Comparison of ENCODE assay signal across 8 mouse cellular contexts in genomic region chr17:56040030-56040856, GRCm38 (mm10). TPM values are rescaled to one million over a fixed set of nuclear protein-coding genes. Genes with fewer than 3 reads are reported as not detected.
DNase-seq lines count a peak whose midpoint lies in the region; ATAC-seq and TF ChIP-seq lines count a peak whose summit lies in the region.

TSS of gene Chaf1a (plus strand) at chr17:56040439.

- TF ChIP-seq POLR2A in brain, embryonic 14.5 days (IDR thresholded peaks at IDR 0.05; ENCODE audit: borderline replicate concordance, extremely low read depth, insufficient read depth, insufficient read length, poor library complexity, severe bottlenecking), result peak; percentile 41; the same call in 1 of the 2 replicates
- no peak for TF ChIP-seq POLR2A in liver, adult 2 months (IDR thresholded peaks at IDR 0.05; ENCODE audit: extremely low read depth, insufficient read depth, low read length)
- TF ChIP-seq POLR2A in myocyte (IDR thresholded peaks at IDR 0.05; ENCODE audit: insufficient read length, low read depth), result peak; percentile 55

- H3K4me2 ChIP-seq in heart, embryonic 11.5 days, result peak within 1 kb of the TSS; percentile 80
- peak within 1 kb of the TSS; percentile 87 for H3K4me2 ChIP-seq in kidney, embryonic 16.5 days (replicated peaks; ENCODE audit: low read depth, low read length)
- peak within 1 kb of the TSS; percentile 88 for H3K4me2 ChIP-seq in myocyte (ENCODE audit: low read depth)

- peak; percentile 99 for DNase-seq in brain, embryonic 14.5 days (ENCODE audit: low read depth)
- DNase-seq in liver, adult 2 months (ENCODE audit: extremely low read depth, low read depth, low spot score), result peak; percentile 90
- DNase-seq in splenic B cell, adult 2 months (ENCODE audit: low read depth, low spot score), result peak; percentile 97

- H3K79me2 ChIP-seq in C2C12 (ENCODE audit: control insufficient read depth, insufficient read depth) (peaks cover 62% of the 10 kb centered on the region), myocyte (ENCODE audit: control insufficient read depth, insufficient read depth) (peaks cover 54% of the 10 kb centered on the region)
- H3K79me2 ChIP-seq in liver, adult 2 months (ENCODE audit: control insufficient read depth, insufficient read depth, low read length), result peaks cover 9% of the 10 kb centered on the region; the same call in 1 of the 2 replicates

- ATAC-seq in heart, embryonic 11.5 days (replicated peaks; ENCODE audit: insufficient number of reproducible peaks, low FRiP score, low TSS enrichment), result peak; percentile 79
- ATAC-seq in kidney, embryonic 16.5 days (ENCODE audit: low FRiP score, low TSS enrichment), result peak; percentile 86

- H3ac ChIP-seq in C2C12 (ENCODE audit: control insufficient read depth, insufficient read length, low read depth) (peak within 1 kb of the TSS; percentile 66), myocyte (ENCODE audit: control insufficient read depth, insufficient read length) (peak within 1 kb of the TSS; percentile 67)

- H3K4me3 ChIP-seq in C2C12 (ENCODE audit: insufficient read depth, poor library complexity, severe bottlenecking), result peak within 1 kb of the TSS; percentile 95
- peak within 1 kb of the TSS; percentile 72 for H3K4me3 ChIP-seq in erythroblast, embryonic 14.5 days (replicated peaks)
- peak within 1 kb of the TSS; percentile 72 for H3K4me3 ChIP-seq in heart, embryonic 11.5 days (ENCODE audit: low read depth, low read length)
- H3K4me3 ChIP-seq in kidney, embryonic 16.5 days (ENCODE audit: low read length), result peak within 1 kb of the TSS; percentile 91
- peak within 1 kb of the TSS; percentile 48 for H3K4me3 ChIP-seq in liver, adult 2 months (ENCODE audit: insufficient read depth, low read depth, low read length)
- H3K4me3 ChIP-seq in myocyte, result peak within 1 kb of the TSS; percentile 57

- no peaks in the 10 kb centered on the region for H3K9me3 ChIP-seq in erythroblast, embryonic 14.5 days (ENCODE audit: control insufficient read depth, low read length)
- H3K9me3 ChIP-seq in heart, embryonic 11.5 days (replicated peaks; ENCODE audit: control insufficient read depth, low read length), result no peaks in the 10 kb centered on the region
- no peaks in the 10 kb centered on the region for H3K9me3 ChIP-seq in kidney, embryonic 16.5 days (ENCODE audit: low read length)

- under 1% methylated on average over 68 of the region's 68 CpGs for WGBS in heart, embryonic 11.5 days (ENCODE audit: insufficient replicate concordance)
- WGBS in kidney, embryonic 16.5 days, result under 1% methylated on average over 68 of the region's 68 CpGs
- WGBS in liver, adult 2 months, result 1% methylated on average over 68 of the region's 68 CpGs

- peaks cover 61% of the 10 kb centered on the region for H3K4me1 ChIP-seq in erythroblast, embryonic 14.5 days (ENCODE audit: control insufficient read depth)
- peaks cover 2% of the 10 kb centered on the region; the same call in 1 of the 2 replicates for H3K4me1 ChIP-seq in heart, embryonic 11.5 days (ENCODE audit: control insufficient read depth, insufficient read depth, low read length)
- peaks cover 22% of the 10 kb centered on the region for H3K4me1 ChIP-seq in kidney, embryonic 16.5 days (ENCODE audit: insufficient read depth, low read length)
- H3K4me1 ChIP-seq in liver, adult 2 months (ENCODE audit: control insufficient read depth, insufficient read depth, low read length), result peaks cover 3% of the 10 kb centered on the region

- peak within 1 kb of the TSS; percentile 90 for H3K27ac ChIP-seq in heart, embryonic 11.5 days (ENCODE audit: low read depth, low read length)
- peak within 1 kb of the TSS; percentile 82 for H3K27ac ChIP-seq in kidney, embryonic 16.5 days (ENCODE audit: low read length)
- no peak within 1 kb of the TSS for H3K27ac ChIP-seq in liver, adult 2 months (replicated peaks; ENCODE audit: insufficient read depth, low read depth, low read length)

- TF ChIP-seq CTCF in C2C12 (IDR thresholded peaks at IDR 0.05; ENCODE audit: control insufficient read depth, insufficient read depth, insufficient read length), result no peak
- no peak for TF ChIP-seq CTCF in brain, embryonic 14.5 days (IDR thresholded peaks at IDR 0.05; ENCODE audit: borderline replicate concordance, extremely low read depth, insufficient read depth, insufficient read length)
- no peak for TF ChIP-seq CTCF in liver, adult 2 months (IDR thresholded peaks at IDR 0.05; ENCODE audit: low read depth, low read length)

- H3K36me3 ChIP-seq in C2C12 (ENCODE audit: control insufficient read depth, insufficient read depth) (peaks cover 30% of the 10 kb centered on the region), myocyte (ENCODE audit: control insufficient read depth, insufficient read depth) (no peaks in the 10 kb centered on the region)
- peaks cover 40% of the 10 kb centered on the region for H3K36me3 ChIP-seq in erythroblast, embryonic 14.5 days (ENCODE audit: control insufficient read depth)
- 0 out of 2 replicates have a peak, but pooled peaks cover 3% of the 10 kb centered on the region for H3K36me3 ChIP-seq in heart, embryonic 11.5 days (ENCODE audit: control insufficient read depth, insufficient read depth, low read length)
- H3K36me3 ChIP-seq in kidney, embryonic 16.5 days (ENCODE audit: insufficient read depth, low read length), result peaks cover 13% of the 10 kb centered on the region
- no peaks in the 10 kb centered on the region for H3K36me3 ChIP-seq in liver, adult 2 months (ENCODE audit: control insufficient read depth, insufficient read depth, low read length)
- no peaks in the 10 kb centered on the region for H3K36me3 ChIP-seq in splenic B cell, adult 2 months (ENCODE audit: control insufficient read depth, insufficient read depth, low read length, poor library complexity, severe bottlenecking)

- peaks cover 53% of the 10 kb centered on the region for H3K79me3 ChIP-seq in C2C12 (ENCODE audit: low read depth)

- no peaks in the 10 kb centered on the region for H3K27me3 ChIP-seq in C2C12 (ENCODE audit: control insufficient read depth, insufficient read depth, insufficient read length)
- H3K27me3 ChIP-seq in erythroblast, embryonic 14.5 days (ENCODE audit: control insufficient read depth), result no peaks in the 10 kb centered on the region
- H3K27me3 ChIP-seq in heart, embryonic 11.5 days (ENCODE audit: control insufficient read depth, insufficient read depth, low read length), result no peaks in the 10 kb centered on the region
- H3K27me3 ChIP-seq in kidney, embryonic 16.5 days (ENCODE audit: insufficient read depth, low read length), result no peaks in the 10 kb centered on the region
- no peaks in the 10 kb centered on the region for H3K27me3 ChIP-seq in liver, adult 2 months (ENCODE audit: control insufficient read depth, insufficient read depth, low read length)
- H3K27me3 ChIP-seq in myocyte (ENCODE audit: control insufficient read depth, insufficient read depth, insufficient read length), result no peaks in the 10 kb centered on the region
- H3K27me3 ChIP-seq in splenic B cell, adult 2 months (ENCODE audit: control insufficient read depth, insufficient read depth, low read length, poor library complexity, severe bottlenecking), result no peaks in the 10 kb centered on the region

- H3K9ac ChIP-seq in heart, embryonic 11.5 days (ENCODE audit: low read depth, low read length), result peak within 1 kb of the TSS; percentile 89
- H3K9ac ChIP-seq in kidney, embryonic 16.5 days (replicated peaks; ENCODE audit: low read length), result peak within 1 kb of the TSS; percentile 92
- peak within 1 kb of the TSS; percentile 74 for H3K9ac ChIP-seq in liver, adult 2 months (ENCODE audit: low read depth, low read length)

TF ChIP-seq in C2C12, 6 proteins besides CTCF, POLR2A, EP300 and RAD21:
- TF ChIP-seq USF1 (IDR thresholded peaks at IDR 0.05; ENCODE audit: low read depth), result peak; percentile 98
- no peak for TF ChIP-seq MYOG (IDR thresholded peaks at IDR 0.05; ENCODE audit: control insufficient read depth, extremely low read depth, insufficient read length)

TF ChIP-seq in myocyte, 11 proteins besides CTCF, POLR2A, EP300 and RAD21:
- TF ChIP-seq REST (IDR thresholded peaks at IDR 0.05; ENCODE audit: insufficient read depth, insufficient read length), result no peak
- peak; percentile 40 for TF ChIP-seq SRF (IDR thresholded peaks at IDR 0.05; ENCODE audit: control insufficient read depth, insufficient read length, low read depth)
- no peak for TF ChIP-seq MYOG (IDR thresholded peaks at IDR 0.05; ENCODE audit: control insufficient read depth in 1 of 3, insufficient read depth in 1 of 3, insufficient read length in 2 of 3, low read depth in 2 of 3)
- TF ChIP-seq MYOD1 (IDR thresholded peaks at IDR 0.05; ENCODE audit: control insufficient read depth in 1 of 3, insufficient read length in 2 of 3, low read depth in 2 of 3), result no peak
- TF ChIP-seq TCF12 (IDR thresholded peaks at IDR 0.05; ENCODE audit: insufficient read depth, poor library complexity, severe bottlenecking), result no peak
- TF ChIP-seq MAX (IDR thresholded peaks at IDR 0.05; ENCODE audit: low read depth), result no peak
- peak; percentile 81 for TF ChIP-seq E2F4 (IDR thresholded peaks at IDR 0.05; ENCODE audit: insufficient read depth)
- TF ChIP-seq TCF3 (IDR thresholded peaks at IDR 0.05; ENCODE audit: insufficient read length, low read depth), result no peak
- TF ChIP-seq CEBPB (IDR thresholded peaks at IDR 0.05; ENCODE audit: insufficient read depth, poor library complexity, severe bottlenecking), result no peak
- TF ChIP-seq USF1 (IDR thresholded peaks at IDR 0.05; ENCODE audit: low read depth), result peak; percentile 99
- TF ChIP-seq POLR2AphosphoS2 (IDR thresholded peaks at IDR 0.05; ENCODE audit: insufficient read length, low read depth), result peak; percentile 42

RNA-seq across cellular contexts. Expression of gene Chaf1a, which starts in this region (rescaled TPM):
- 39.9 TPM for polyA plus RNA-seq in C2C12 (2012; fragmentation: generic; extraction: Trizol)
- 9.7 and 11.3 TPM in 2 replicates for polyA plus RNA-seq in brain, embryonic 14.5 days (2012; rRNA removed)
- 10.0 and 11.6 TPM in 2 replicates for polyA plus RNA-seq in erythroblast, embryonic 14.5 days (2012)
- polyA plus RNA-seq in heart, embryonic 11.5 days (2014; fragmentation: Nextera tagmentation; extraction: Ambion mirVana), result 13.4 and 13.5 TPM in 2 replicates
- 26.0 and 28.4 TPM in 2 replicates for polyA plus RNA-seq in kidney, embryonic 16.5 days (2015; fragmentation: Nextera tagmentation; extraction: Ambion mirVana)
- total RNA-seq in liver, adult 2 months (2014; rRNA removed), result 0.37 and 0.81 TPM in 2 replicates
- 0.26 and 0.31 TPM in 2 replicates for polyA plus RNA-seq in liver, adult 2 months (2012; rRNA removed)
- 8.0 TPM for polyA plus RNA-seq in myocyte (2012; fragmentation: generic; extraction: Trizol)

Comparison
In these comparisons a context has a peak if more than half of its experiments do, and no peak if none do; other contexts are left out.
1. Peak in DNase-seq, H3K4me3 ChIP-seq and H3K9ac ChIP-seq in liver, adult 2 months; RNA of the gene not detected or under 1 TPM.